Mouse (Mus musculus): ENCODE measurements around the gene Kcna2.

Kcna2 gene

GRCm38 (mm10) chr3:107100811-107101455 lies at the start of gene Kcna2:
TSS of gene Kcna2 (plus strand) at chr3:107101146.
- DNase-seq (ENCODE audit: low spot score), result no peak

GRCm38 (mm10) chr3:107061468-107061867 lies 39.5 kb upstream of the Kcna2 start:
- no peak for DNase-seq (ENCODE audit: low spot score)

- DNase-seq (ENCODE audit: low spot score), result no peak
Measured at GRCm38 (mm10) chr3:107062771-107063170, 38.2 kb upstream of the Kcna2 start.

- DNase-seq (ENCODE audit: low spot score), result no peak
Measured at GRCm38 (mm10) chr3:107065510-107066095, 35.3 kb upstream of the Kcna2 start.

- no peak for DNase-seq (ENCODE audit: low spot score)
Measured at GRCm38 (mm10) chr3:107066165-107066850, 34.6 kb upstream of the Kcna2 start.

- DNase-seq (ENCODE audit: low spot score), result no peak
Measured at GRCm38 (mm10) chr3:107067245-107067644, 33.7 kb upstream of the Kcna2 start.

GRCm38 (mm10) chr3:107073863-107074262 lies 27.1 kb upstream of the Kcna2 start:
- DNase-seq (ENCODE audit: low spot score), result no peak

- no peak for DNase-seq (ENCODE audit: low spot score)
Measured at GRCm38 (mm10) chr3:107075705-107076104, 25.2 kb upstream of the Kcna2 start.

- DNase-seq (ENCODE audit: low spot score), result no peak
Measured at GRCm38 (mm10) chr3:107076658-107077057, 24.3 kb upstream of the Kcna2 start.

- DNase-seq (ENCODE audit: low spot score), result no peak
Measured at GRCm38 (mm10) chr3:107077101-107077500, 23.8 kb upstream of the Kcna2 start.

- DNase-seq (ENCODE audit: low spot score), result no peak
Measured at GRCm38 (mm10) chr3:107080803-107081202, 20.1 kb upstream of the Kcna2 start.

GRCm38 (mm10) chr3:107081227-107081626 lies 19.7 kb upstream of the Kcna2 start:
- DNase-seq (ENCODE audit: low spot score), result no peak

- no peak for DNase-seq (ENCODE audit: low spot score)
Measured at GRCm38 (mm10) chr3:107084586-107084985, 16.4 kb upstream of the Kcna2 start.

GRCm38 (mm10) chr3:107087410-107087809 lies 13.5 kb upstream of the Kcna2 start:
- DNase-seq (ENCODE audit: low spot score), result no peak

GRCm38 (mm10) chr3:107088820-107089219 lies 12.1 kb upstream of the Kcna2 start:
- DNase-seq (ENCODE audit: low spot score), result no peak

GRCm38 (mm10) chr3:107089475-107089874 lies 11.5 kb upstream of the Kcna2 start:
- no peak for DNase-seq (ENCODE audit: low spot score)

- no peak for DNase-seq (ENCODE audit: low spot score)
Measured at GRCm38 (mm10) chr3:107090001-107090400, 10.9 kb upstream of the Kcna2 start.

GRCm38 (mm10) chr3:107090403-107091150 lies 10.4 kb upstream of the Kcna2 start:
- no peak for DNase-seq (ENCODE audit: low spot score)

GRCm38 (mm10) chr3:107094028-107094427 lies 6.9 kb upstream of the Kcna2 start:
- DNase-seq (ENCODE audit: low spot score), result peak; percentile 10

GRCm38 (mm10) chr3:107096269-107096731 lies 4.6 kb upstream of the Kcna2 start:
- no peak for DNase-seq (ENCODE audit: low spot score)

- no peak for DNase-seq (ENCODE audit: low spot score)
Measured at GRCm38 (mm10) chr3:107099866-107100265, 1.1 kb upstream of the Kcna2 start.

GRCm38 (mm10) chr3:107101456-107101786 lies 475 bp downstream of the Kcna2 start:
- no peak for DNase-seq (ENCODE audit: low spot score)
